Mouse (Mus musculus): ENCODE measurements at regions not wholly inside any gene's neighbourhood (a gene's known extent, or its start where the extent isn't known, plus 50 kb on each side); places are given as distances from the start of the nearest gene placed in this dataset.
A peak's percentile ranks its signal among the peaks of the same experiment; 100 is the strongest.

DNA sequence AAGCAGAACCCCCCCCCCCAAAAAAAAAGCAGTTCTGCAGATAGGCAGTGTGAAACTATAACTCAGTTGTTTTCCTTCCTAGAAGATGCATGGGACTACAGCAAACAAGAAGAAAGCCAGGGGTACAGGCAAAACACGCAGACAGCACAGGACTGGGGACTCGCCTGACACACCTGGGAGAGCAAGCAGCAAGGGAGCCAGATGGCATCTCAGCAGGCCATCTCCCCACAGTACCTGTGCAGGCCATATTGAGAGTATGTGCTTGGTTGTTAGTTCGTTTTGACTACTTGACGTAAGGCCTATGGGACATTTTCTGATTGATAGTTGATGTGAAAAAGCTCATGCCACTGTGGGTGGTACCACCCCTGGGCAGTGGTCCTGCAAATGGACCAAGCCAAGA, 113.4 kb upstream of the Hes1 start:
- no peak for DNase-seq (ENCODE audit: low read depth, low spot score)

DNA sequence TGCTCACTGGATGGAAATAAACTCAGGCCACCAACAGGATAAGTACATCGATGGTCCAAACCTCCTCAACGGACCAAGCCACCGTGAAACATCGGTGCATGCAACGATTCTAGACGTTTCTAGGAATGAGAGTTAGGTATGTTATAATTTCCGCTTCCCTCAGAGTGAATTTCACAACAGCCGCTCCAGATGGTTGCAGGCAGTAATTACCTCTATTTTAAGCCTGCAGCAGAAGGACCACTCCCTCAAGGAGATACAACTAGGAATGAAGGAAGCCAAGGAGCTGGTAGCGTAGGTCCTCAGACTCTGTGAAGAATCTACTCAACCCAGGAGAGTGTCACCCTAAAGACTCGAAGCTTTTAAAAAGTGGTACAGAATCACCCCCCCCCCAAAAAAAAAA, 109.5 kb upstream of the Hes1 start:
- no peak for DNase-seq (ENCODE audit: low read depth, low spot score)

DNA sequence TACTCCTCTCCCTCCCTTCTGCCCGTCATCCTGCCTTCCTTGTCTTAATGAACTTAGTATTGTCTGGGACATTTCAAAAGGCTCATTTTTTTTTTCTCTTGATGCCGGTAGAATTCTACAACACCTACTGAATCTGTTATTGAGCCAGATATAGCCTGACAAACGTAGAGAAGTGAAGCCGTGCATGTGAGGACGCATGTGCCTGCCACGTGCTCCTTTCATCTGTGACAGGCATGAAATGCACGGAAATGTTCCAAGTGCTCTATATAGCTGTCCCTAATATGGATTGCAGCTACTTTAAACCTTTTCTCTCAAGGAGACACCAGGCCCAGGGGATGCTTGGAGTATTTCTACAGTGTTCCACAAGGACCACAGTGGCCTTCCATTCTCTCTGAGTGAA, 107.3 kb upstream of the Hes1 start:
- DNase-seq (ENCODE audit: low read depth, low spot score): no peak

DNA sequence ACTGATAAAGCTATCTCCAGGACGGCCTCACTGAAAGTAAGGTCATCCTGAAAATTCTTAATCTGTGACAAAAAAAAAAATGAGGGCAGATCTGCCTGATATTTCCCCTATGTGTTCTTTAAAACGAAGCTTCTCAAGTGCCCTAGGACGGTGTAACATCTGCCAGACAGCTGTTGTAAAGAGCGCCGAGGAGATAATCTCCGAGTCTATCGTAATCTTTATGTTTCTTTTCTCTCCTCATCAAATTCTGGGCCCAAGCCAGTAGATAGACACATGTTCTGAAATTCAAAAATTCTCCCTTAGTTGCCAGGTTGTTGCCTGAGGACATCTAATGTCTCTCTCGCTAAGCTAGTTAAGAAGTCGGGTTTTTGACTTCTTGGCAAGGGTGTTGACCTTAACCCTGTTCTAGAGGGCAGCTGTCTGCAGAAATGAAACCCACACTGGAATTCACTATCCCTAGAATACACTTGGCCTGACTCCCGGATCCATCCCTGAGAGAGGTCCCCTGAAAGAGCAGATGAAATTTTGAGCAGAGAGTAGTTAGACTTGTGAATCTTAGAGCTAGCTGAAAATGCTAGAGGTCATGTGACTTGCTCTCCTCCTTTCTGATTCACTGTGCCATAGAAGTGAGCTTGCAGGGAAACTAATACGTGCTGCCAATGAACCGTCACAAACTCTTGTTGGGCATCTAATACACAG, 104.1 kb upstream of the Hes1 start:
- DNase-seq (ENCODE audit: low read depth, low spot score): no peak

DNA sequence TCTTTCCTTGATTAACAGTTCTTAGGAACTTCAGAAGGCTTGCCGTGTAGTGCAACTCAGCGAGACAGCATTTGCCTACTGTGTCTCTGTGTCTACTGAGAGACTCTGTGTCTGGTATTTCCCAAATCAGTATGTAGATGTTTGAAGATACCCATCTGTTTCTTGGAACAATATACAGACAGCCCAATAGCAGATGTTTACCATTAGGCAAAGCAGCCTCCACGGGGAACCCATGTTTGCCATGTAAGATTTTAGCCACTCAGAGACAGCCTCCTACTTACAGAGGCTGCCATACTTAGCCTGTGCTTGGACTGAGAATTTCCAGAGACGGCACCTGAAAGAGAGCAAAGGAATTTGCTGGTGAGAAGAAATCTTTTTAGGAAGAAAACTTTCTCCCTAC, 100.9 kb upstream of the Hes1 start:
- DNase-seq (ENCODE audit: low read depth, low spot score): no peak

DNA sequence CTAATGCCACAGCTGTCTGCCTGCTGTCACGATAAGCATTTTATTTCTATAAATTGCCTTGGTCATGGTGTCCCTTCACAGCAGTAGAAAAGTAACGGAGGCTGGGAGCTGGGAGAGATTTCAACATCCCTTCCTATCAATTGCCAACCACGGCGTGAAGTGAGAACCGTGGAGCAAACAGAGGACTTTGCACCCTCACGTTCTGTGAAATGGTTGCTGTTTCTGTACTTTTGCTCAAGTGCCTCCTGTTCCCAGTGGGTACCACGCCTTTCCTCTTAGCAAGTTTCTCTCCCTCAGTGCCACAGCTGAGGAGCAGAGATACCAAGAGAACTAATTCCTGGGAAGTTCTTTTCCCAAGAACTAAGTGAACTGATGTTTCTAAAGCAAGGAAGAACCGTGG, 99.6 kb upstream of the Hes1 start:
- DNase-seq (ENCODE audit: low read depth, low spot score): no peak

DNA sequence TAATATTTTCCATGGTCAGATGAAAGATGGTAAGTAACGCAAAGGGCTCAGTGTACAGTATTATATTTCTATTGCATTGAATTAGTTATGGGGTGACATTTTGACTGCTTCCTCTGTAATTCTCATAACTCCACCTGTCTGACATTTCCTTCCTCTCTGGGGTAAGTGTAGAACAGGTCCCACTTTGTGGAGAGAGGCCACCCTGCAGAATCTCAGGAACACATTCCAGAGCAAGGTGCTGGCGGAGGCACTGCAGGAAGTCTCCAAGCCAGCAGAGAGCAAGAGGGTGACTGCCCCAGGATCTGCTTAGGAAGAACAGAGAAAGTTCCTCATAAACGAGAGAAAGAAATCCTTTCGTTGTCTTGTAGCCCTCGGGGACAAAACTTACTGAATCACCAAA, 95.4 kb upstream of the Hes1 start:
- no peak for DNase-seq (ENCODE audit: low read depth, low spot score)

DNA sequence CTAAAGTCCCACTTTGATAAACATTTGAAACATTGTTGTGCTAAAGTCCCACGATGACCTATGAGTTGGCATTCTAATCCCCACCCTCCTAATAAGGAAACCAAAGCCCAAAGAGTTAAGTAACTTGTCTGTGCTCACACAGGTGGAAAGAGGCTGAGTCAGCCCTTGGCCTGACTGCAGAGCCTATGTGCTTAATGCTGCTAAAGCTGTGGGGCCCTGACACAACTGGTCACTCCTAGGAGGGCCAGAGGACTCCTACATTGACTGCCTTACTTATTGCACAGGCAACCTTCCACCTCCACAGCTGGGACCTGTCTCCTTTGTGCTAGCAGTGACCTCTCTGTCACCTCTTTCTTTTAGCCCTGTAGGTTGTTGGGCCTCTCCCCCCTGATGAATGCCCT, 91.4 kb upstream of the Hes1 start:
- DNase-seq (ENCODE audit: low read depth, low spot score): no peak

DNA sequence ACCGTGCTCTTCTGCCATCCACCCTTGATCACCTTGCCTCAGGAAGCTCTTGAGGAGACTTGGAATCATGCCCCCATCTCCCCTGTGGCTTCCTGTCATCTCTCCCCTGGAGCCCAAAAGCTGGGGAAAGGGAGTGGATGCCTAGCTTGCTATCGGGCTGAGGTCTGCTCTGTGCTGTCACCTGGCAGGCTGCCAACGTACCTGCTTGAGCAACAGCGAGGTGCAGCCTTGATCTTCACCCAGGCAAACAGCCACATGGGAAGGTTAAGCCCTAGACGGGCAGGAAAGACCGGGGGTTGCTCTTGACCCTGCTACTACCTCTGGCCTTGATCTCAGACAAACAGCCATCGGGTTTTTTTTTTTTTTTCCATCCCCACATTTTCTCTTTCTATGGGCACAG, 90.9 kb upstream of the Hes1 start:
- peak; percentile 7 for DNase-seq (ENCODE audit: low read depth, low spot score)

DNA sequence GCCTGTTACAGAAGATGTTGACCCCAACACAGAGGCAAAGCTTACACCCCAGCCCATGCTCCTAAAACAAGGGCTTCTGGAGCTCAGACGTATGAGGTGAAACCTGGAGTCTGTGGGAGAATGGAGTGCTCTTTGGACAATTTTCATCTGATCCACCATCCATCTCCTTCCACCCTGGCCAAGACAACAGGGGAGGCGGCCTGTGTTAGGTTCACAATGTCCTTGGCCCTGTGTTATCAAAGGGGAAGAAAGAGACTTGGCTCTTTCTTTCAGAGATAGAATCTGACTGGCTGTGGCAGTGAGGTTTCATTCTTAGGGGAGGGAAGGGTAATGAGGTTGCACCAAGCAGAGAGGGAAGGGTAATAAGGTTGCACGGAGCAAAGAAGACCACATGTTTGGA, 88.4 kb upstream of the Hes1 start:
- DNase-seq (ENCODE audit: low read depth, low spot score): no peak

DNA sequence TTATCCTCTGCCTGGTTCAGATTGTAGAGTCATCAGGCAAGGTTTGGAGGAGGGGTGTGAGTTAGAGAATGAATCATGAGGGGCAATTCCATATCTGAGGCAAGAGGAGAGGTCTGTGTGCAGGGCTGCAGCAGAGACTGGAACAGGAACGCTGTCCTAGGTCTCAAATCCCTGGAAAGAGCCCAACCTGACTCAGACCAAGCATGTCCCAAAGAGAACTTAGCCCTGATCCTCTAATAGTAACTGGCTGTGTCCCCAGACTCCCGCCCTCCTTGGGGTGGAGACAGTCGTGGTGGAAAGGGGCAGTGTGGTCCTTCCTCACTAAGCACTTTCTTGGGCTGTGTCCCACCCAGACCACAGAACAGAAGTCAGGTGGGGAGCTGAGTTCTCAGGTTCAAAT, 87.2 kb upstream of the Hes1 start:
- no peak for DNase-seq (ENCODE audit: low read depth, low spot score)

DNA sequence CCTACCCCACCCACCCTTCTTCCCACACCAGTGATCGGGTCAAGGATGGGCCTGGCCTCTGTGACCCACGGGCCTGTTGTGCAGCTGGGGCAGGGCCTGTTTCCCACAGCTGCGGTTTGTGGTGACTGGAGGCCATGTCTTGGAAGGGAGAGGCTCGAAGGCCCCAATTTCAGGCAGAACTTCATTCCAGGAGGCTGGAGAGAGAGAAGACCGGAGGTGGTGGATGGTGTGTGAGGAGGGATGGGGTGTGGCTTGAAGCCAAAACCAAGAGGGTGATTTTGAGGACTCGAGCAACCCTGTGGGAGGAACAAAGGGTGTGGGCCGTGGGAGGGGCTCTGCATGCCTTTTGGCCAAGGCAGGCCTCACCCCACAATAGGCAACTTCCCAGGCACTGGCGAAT, 86.5 kb upstream of the Hes1 start:
- DNase-seq (ENCODE audit: low read depth, low spot score): no peak

DNA sequence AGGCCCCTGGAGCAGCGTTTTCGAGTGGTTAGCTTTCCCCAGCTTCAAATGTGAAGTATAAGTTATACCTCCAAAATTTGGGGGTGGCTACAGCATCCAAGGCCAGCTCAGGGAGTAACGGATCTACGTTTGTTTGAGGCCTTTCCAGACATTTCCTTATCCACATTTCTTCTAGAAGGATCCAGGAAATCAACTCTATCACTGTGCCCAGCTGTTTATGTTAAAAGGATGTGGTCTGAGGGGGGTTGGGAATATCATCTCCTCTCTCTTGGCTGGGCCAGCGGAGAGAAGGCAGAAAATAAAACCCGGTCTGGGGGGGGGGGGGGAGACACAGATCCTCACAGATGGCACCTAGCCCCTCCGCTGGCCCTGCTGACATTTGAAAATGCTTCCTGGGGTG, 85.1 kb upstream of the Hes1 start:
- DNase-seq (ENCODE audit: low read depth, low spot score): no peak

DNA sequence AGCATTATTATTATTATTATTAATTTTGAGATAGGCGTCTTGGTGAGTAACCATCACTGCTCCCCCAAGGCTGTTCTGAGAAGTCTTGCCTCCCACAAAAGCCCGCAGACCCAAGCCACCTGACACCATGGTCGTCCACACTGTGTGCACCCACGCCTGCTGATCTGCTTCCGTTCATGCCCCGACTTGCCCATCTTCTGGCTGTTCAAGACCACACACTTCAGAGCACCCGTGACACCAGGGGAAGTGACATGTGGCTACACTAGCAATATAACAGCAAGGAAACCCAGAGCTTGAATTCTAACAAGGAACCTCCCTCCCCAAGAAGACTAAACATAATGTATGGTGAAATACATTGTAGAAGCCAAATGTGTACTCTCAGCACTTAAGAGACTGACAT, 82.6 kb upstream of the Hes1 start:
- no peak for DNase-seq (ENCODE audit: low read depth, low spot score)

DNA sequence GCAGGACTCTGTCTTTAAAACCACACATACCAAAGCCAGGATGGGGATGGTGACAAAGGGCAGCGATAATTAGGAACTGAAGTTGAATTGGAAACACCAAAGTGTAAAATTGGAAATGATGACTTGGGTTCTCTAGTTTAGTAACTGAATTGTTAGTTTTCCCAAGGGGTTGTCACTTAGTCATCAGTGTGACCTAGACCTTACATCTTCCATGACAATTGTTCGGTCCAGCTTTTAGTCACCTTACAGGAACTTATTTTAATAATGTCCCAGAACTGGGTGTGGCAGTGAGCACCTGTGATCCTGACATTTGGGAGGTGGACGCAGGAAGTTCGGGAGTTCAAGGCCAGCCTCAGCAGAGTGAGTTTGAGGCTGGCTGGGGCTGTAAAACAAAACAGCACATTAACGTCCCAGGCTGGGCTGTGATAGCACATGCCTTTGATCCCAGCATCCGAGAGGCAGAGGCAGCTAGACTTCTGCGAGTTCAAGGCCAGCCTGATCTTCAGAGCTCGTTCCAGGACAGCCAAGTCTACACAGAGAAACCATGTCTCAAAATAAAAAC, 81.9 kb upstream of the Hes1 start:
- DNase-seq (ENCODE audit: low read depth, low spot score): no peak

DNA sequence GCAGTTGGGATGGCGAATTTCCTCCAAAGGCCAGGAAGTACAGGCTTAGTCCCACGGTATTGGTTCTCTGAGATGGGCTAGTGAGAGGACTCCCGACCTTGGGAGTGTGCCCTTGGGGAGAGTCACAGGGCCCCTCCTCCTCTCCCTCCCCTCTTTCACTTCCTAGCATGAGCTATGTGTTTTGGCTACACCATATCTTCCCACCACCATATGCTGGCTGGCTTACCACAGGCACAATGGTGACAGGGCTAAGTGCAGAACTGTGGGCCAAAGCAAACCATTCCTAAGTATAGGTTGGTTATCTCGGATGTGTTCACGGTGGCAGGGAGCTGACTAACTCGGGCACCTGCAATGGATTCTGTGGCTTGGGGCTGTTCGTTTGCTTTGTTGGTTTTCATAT, 81.0 kb upstream of the Hes1 start:
- DNase-seq (ENCODE audit: low read depth, low spot score): no peak

DNA sequence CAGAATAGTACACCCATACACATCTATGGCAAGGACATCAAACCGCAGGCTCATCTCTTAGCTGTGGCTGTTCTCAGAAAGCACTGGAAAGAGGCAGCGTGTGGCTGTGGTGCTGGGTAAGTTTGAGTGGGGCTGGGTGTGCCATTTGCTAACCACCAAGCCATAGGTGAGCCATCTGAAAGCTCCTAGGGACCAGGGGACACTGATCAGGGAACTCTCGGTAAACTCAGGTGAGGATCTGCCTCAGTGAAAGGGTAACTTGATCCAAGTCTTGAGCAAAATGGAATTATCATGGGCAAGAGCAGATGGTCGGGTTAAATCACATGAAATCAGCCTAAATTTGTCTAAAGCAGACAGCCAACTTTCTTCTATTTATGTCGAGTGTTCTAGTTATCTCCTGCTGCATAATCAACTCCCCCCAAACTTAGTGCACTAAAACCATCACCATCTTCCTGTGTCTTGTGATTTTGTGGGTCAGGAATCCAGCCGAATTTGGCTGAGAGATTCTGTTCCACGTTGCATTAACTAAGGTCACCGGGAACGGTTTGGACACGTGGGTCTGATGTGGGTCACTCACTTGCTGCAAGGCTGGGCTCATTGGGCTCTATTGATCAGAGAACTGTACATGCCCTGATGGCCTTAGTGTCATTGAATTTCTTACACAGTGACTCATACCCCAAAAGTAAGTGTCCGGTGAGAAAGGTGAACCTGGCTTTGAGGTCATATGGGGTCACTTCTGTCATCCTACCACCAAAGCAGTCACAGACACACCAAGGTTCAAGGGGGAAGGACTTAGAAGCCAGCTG, 78.9 kb upstream of the Hes1 start:
- DNase-seq (ENCODE audit: low read depth, low spot score): no peak

DNA sequence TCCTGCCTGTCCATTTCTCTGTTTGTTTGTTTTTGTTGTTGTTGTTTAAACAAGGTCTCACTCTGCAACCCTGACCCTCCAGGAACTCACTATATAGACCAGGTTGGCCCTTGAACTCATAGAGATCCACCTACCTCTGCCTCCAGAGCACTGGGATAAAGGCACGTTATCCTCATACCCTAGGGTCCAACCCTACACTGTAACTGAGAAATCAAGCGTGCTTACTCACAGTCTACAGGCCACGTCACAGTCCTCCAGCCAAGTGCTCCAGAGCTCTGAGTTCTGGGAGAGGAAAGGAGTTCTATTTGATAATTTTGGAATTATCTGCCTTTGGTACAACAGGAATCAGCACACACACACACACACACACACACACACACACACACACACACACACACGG, 76.6 kb upstream of the Hes1 start:
- DNase-seq (ENCODE audit: low read depth, low spot score): no peak

DNA sequence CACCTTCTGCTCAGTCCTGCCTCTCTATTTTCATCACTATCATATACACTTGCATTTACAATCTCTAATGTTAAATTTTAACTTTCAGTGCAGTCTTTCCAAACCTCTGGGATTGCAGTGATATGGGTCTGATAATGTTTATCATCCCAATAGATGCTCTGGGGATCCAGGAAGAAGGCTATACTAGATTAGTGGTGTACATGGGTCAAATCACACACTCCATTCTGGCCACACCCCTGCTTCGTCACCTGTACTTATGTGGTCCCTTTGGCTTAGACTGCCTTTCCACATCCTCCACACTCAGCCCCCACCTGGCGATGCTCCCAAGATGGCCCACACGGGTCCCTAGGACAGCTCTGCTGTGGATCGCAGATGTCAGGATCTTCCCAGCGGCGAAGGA, 76.2 kb upstream of the Hes1 start:
- no peak for DNase-seq (ENCODE audit: low read depth, low spot score)

DNA sequence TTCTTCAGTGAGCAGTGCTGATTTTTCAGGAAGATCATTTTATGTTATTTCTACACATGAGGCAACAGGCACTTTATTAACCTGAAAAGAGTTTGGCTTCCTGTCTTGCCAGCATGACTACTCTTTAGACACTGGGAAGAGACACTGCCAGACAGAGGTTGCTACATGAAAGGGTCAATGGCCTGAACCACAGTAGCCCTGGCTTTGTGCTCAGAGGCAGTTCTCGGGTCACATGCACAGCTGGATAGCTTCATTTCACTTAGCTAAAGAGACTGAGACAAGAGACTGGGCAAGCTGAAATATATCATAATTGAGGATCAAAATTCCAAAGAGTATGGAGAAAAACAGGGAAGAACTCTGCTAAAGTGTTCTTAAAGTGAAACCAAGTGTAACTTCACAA, 74.9 kb upstream of the Hes1 start:
- no peak for DNase-seq (ENCODE audit: low read depth, low spot score)

DNA sequence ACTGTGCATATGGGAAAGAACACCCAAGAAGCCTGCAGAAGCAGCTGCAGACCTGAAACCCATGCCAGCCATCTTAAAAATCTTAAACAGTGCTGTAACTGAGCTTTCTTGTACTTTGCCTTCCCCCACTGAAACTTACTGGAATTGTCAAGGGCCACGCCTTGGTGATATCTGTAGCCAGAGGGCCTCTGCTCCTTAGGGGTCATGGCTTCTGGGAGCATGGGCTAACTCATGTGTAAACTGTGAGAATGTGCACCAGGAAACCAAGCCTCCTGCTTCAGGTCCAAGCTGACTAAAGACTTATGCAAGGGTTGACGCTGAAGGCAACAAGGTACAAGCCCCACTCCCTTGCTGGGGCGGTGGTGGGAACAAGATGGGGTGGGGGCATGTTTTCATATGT, 73.8 kb upstream of the Hes1 start:
- no peak for DNase-seq (ENCODE audit: low read depth, low spot score)

DNA sequence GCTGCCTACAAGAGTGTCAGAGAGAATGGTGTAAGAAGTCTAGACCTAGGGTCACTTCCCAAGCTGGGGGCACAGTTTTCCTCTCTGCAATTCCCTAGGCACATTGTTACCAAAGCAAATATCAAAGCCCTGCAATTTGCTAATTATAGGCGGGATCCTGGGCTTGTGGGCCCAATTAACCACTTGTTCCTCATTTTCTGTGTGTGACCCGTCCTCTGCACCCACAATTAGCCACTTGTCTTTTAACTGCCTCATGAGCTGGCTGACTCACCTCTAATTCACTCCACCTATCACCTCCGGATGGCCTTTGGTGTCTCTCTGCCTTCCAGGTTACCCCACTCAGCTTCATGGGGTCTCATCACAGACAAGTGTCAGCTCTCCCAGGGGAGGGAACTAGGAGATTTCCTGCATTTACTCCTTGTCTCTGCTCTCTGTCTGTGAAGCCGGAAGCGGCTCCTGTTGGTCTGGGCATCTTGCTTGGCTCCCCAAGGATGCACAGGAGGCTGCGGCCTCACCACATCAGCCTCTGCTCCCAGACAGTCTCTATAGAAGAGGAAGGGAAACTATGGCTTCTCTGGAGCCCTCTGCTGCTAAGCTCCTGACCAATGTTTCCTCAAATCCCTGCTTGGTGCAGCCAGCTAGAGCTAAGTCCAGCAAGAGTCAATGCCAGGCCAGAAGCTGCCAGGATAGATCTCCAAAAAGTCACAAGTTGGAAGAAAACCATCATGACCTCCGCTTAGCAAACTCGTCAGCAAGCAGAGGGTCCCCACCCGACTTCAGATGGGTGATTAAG, 73.2 kb upstream of the Hes1 start:
- no peak for DNase-seq (ENCODE audit: low read depth, low spot score)
